Mouse (Mus musculus): Measurements from ENCODE around the gene Parp12.

GRCm38 (mm10) chr6:39054878-39055508 is 63.2 kb downstream of the Parp12 start:
- TF ChIP-seq CTCF (IDR thresholded peaks at IDR 0.05; ENCODE audit: control insufficient read depth, insufficient read depth, low read length), result no peak
- no peak for TF ChIP-seq POLR2A (IDR thresholded peaks at IDR 0.05; ENCODE audit: borderline replicate concordance, control insufficient read depth, low read depth, low read length)
